Mouse (Mus musculus): Measurements from ENCODE around the gene Spon1.

Spon1 gene

GRCm38 (mm10) chr7:113765667-113766497 lies at the start of gene Spon1:
Gene Spon1 (plus strand): TSS chr7:113765998.
- DNase-seq: peak; percentile 10

- DNase-seq: peak; percentile 5
Observed at GRCm38 (mm10) chr7:113721994-113722393, 43.8 kb upstream of the Spon1 start.

- no peak for DNase-seq
Observed at GRCm38 (mm10) chr7:113723905-113724304, 41.9 kb upstream of the Spon1 start.

GRCm38 (mm10) chr7:113727999-113728713 lies 37.6 kb upstream of the Spon1 start:
- no peak for DNase-seq

GRCm38 (mm10) chr7:113728926-113729325 lies 36.9 kb upstream of the Spon1 start:
- DNase-seq: no peak

- no peak for DNase-seq
Observed at GRCm38 (mm10) chr7:113730406-113731247, 35.2 kb upstream of the Spon1 start.

- peak; percentile 23 for DNase-seq
Observed at GRCm38 (mm10) chr7:113737790-113738362, 27.9 kb upstream of the Spon1 start.

- no peak for DNase-seq
Observed at GRCm38 (mm10) chr7:113739181-113739580, 26.6 kb upstream of the Spon1 start.

- no peak for DNase-seq
Observed at GRCm38 (mm10) chr7:113742644-113743043, 23.2 kb upstream of the Spon1 start.

GRCm38 (mm10) chr7:113743982-113744381 lies 21.8 kb upstream of the Spon1 start:
- DNase-seq: no peak

GRCm38 (mm10) chr7:113756616-113757015 lies 9.2 kb upstream of the Spon1 start:
- no peak for DNase-seq

- DNase-seq: peak; percentile 62
Observed at GRCm38 (mm10) chr7:113759212-113759611, 6.6 kb upstream of the Spon1 start.

GRCm38 (mm10) chr7:113765133-113765532 lies 665 bp upstream of the Spon1 start:
- DNase-seq: no peak

GRCm38 (mm10) chr7:113766498-113766941 lies 722 bp downstream of the Spon1 start:
- no peak for DNase-seq

GRCm38 (mm10) chr7:113767546-113767945 lies 1.7 kb downstream of the Spon1 start:
- DNase-seq: no peak

GRCm38 (mm10) chr7:113768174-113768935 lies 2.6 kb downstream of the Spon1 start:
- DNase-seq: peak; percentile 20

- DNase-seq: no peak
Observed at GRCm38 (mm10) chr7:113769281-113769680, 3.5 kb downstream of the Spon1 start.

GRCm38 (mm10) chr7:113772135-113772534 lies 6.3 kb downstream of the Spon1 start:
- no peak for DNase-seq

- peak; percentile 28 for DNase-seq
Observed at GRCm38 (mm10) chr7:113773436-113773835, 7.6 kb downstream of the Spon1 start.

- peak; percentile 82 for DNase-seq
Observed at GRCm38 (mm10) chr7:113774039-113774438, 8.2 kb downstream of the Spon1 start.

- peak; percentile 68 for DNase-seq
Observed at GRCm38 (mm10) chr7:113774906-113775305, 9.1 kb downstream of the Spon1 start.

- DNase-seq: no peak
Observed at GRCm38 (mm10) chr7:113778546-113778945, 12.7 kb downstream of the Spon1 start.

All from lung, postnatal 36 days (tissue).